Mouse (Mus musculus) kidney, adult 18-20 months (tissue): ENCODE measurements around the gene Shc2.

Experiments used
- DNase-seq: peaks from one replicate; pipeline ENCODE4 v3.0.0; 2021

The Shc2 gene

DNA sequence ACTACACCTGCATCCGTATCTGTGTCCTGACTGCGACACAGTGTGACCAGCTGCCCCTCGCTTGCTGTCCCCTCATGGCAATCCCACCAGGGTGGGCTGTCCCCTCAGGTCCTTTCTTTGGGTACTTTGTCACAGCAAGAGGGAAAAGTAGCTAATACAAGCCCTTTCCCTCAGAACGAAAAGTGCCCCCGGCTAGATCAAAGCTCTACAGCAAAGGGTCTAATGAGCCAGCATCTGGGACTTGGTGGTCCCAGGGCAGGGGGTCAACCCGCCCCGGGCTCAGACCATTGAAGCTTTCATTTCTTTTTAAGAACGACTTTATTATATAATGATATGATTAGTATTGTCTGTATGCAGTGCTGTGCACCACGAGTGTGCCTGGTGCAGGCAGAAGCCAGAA, 59.4 kb downstream of the Shc2 start:
- no peak for DNase-seq

DNA sequence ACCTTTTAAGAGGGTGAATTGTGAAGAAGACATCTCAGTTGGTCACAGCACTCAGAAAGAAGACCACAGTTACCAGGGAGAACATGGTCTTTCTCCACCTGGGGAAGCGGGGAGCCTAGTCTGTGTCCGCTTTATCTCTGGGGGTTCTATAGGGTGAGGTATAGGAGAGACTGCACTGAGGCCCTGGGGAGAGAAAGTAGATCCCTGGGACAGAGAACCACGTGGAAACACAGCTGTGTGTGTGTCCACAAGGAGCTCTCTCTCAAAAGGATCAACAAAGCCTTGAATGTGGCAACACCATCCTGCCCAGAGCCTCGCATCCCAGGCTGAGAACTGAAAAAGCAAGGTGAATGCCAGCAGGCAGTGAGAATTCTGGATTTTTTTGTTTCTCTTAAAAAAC, 60.3 kb downstream of the Shc2 start:
- no peak for DNase-seq

DNA sequence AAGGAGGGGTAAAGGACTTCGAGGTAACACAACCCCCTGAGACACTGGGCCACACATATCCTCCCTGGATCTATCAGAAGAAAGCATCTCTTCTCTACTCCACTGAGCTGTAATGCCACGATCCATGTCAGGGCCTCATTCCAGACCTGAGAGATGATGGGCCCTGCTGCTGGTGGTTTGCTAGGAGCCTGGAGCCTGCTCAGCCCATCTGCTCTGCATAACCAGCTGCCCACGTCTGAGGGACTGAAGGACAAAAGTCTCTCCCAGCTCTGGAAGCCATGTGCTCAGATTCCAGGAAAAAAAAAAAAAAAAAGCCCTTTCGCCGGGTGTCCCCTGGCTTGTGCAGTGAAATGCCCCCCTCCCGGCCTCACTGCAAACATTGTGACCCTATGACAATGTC, 62.0 kb downstream of the Shc2 start:
- no peak for DNase-seq

DNA sequence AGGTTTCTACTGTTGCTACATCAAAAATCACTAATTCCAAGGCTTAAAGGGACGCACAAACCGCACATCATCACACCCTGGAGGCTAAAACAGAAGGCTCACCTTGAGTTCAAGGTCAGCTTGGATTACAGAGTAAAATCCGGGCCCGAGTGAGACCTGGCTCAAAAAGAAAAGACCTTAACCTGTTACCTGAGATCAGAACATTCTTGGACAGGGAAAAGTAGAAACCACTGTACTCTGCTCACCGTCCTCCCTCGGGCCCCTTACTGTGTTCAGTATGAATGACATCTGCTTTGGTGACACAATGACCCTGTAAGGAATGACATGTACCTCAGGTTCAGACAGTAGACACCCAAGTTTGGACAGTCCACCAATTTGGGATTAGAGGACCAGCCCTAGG, 62.9 kb downstream of the Shc2 start:
- no peak for DNase-seq

DNA sequence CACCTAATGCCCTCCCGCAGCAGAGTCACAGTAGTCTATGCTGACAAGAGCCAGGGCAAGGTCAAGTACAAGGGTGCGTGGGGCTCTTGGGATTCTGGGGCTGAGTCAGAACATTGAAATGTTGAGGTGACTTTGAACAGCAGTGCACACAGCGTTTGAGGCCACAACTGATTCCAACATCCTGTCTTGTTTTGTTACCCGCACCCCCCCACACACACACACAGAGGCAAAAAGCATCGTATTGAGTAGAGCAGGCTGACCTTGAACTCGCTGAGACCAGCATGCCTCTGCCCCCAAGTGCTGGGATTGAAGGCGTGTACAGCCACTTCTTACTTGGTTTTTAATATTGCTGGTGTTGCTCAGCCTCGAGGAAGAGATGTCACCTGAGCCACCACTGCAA, 63.4 kb downstream of the Shc2 start:
- no peak for DNase-seq

DNA sequence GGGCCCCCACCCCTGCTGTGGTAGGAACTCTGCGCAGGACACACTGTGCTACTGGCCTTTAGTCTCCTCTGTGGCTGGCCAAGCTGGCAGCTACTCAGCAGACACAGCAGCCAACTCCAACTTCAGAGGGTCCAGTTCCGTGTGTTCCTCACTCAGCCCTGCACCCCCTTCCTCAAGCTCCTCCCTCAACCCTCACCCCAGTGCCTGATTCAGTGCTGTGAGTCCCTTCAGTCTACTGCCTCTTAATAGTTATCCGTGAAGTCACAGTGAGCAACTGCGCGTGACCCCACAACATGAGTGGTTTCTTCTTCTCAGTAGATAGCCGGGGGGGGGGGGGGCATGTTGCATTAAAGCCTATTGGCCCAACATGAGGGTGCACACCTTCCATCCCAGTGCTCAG, 64.1 kb downstream of the Shc2 start:
- no peak for DNase-seq

DNA sequence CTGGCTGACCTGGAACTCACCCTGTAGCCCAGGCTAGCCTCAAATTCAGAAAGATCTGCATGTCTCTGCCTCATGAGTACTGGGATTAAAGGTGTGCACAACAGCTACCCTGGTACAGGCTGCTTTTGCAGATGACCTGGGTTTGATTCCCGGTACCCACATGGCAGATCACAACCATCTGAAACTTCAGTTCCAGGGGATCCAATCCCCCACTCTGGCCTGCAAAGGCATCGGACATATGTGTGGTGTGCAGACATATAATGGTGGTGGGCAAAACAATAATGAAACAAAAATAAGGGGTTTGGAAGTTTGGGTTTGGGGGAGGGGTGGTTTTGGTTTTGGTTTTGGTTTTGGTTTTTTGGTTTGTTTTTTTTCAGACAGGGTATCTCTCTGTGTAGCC, 66.4 kb downstream of the Shc2 start:
- DNase-seq, result no peak

DNA sequence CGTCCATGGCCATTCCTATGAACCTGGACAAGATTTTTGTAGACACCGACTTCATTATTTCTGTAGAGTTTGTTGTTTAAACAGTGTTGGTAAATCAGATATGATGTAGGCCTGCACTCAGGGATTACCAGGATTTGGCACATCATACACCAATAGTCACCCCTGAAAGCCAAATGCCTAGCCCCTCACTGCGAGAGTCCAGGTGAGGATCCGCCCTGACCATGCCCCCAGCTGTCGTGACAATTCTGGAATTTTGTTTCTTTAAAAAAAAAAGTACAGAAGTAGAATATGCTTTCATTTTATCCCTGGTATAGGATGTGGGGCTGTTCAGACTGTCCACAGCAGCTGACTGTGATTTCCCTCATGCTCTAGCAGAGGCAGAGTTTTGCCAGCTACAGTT, 67.8 kb downstream of the Shc2 start:
- DNase-seq, result no peak
